Mouse (Mus musculus): ENCODE measurements around the gene Slc30a1. TPM values are rescaled to one million over a fixed set of nuclear protein-coding genes. Genes with fewer than 3 reads are reported as not detected.

Slc30a1 gene
- polyA plus RNA-seq (2015; fragmentation: Nextera tagmentation; extraction: Ambion mirVana): 2.5 and 2.6 TPM in 2 replicates

GRCm38 (mm10) chr1:191906571-191907430 is at the start of gene Slc30a1:
Gene Slc30a1 (plus strand): TSS chr1:191906767.
- no peaks in the 10 kb centered on the region for H3K9me3 ChIP-seq (replicated peaks)
- peak within 1 kb of the TSS; percentile 78 for H3K9ac ChIP-seq
- H3K4me3 ChIP-seq: peak within 1 kb of the TSS; percentile 75
- peaks cover 41% of the 10 kb centered on the region for H3K4me1 ChIP-seq (replicated peaks)
- H3K4me2 ChIP-seq: peak within 1 kb of the TSS; percentile 99
- peak; percentile 99 for ATAC-seq (replicated peaks; ENCODE audit: insufficient number of reproducible peaks, insufficient read depth, low FRiP score, low read depth)
- H3K27me3 ChIP-seq: no peaks in the 10 kb centered on the region
- under 1% methylated on average over 100 of the region's 104 CpGs for WGBS
- H3K36me3 ChIP-seq: peaks cover 11% of the 10 kb centered on the region; the same call in 1 of the 2 replicates
- peak within 1 kb of the TSS; percentile 89 for H3K27ac ChIP-seq

GRCm38 (mm10) chr1:191856886-191857651 is 49.5 kb upstream of the Slc30a1 start:
- no peak overlapping the region for H3K4me2 ChIP-seq
- no peak for ATAC-seq (replicated peaks; ENCODE audit: insufficient number of reproducible peaks, insufficient read depth, low FRiP score, low read depth)
- 81% methylated on average over 5 of the region's 5 CpGs for WGBS

GRCm38 (mm10) chr1:191858136-191858535 is 48.4 kb upstream of the Slc30a1 start:
- Histone ChIP-seq H3K4me2 (no peak overlapping the region), H3K36me3 (no peaks in the 10 kb centered on the region)
- ATAC-seq (replicated peaks; ENCODE audit: insufficient number of reproducible peaks, insufficient read depth, low FRiP score, low read depth): no peak

More at GRCm38 (mm10) chr1:191856886-191857651, 49.5 kb upstream of the Slc30a1 start:
- no peak overlapping the region for H3K9ac ChIP-seq
- H3K4me3 ChIP-seq: no peak overlapping the region
- no peak overlapping the region for H3K27ac ChIP-seq
- no peaks in the 10 kb centered on the region for H3K27me3 ChIP-seq
- H3K36me3 ChIP-seq: no peaks in the 10 kb centered on the region
- H3K9me3 ChIP-seq (replicated peaks): no peaks in the 10 kb centered on the region
- H3K4me1 ChIP-seq (replicated peaks): peaks cover 12% of the 10 kb centered on the region

GRCm38 (mm10) chr1:191859847-191860246 is 46.7 kb upstream of the Slc30a1 start:
- 67% methylated on average over 3 of the region's 3 CpGs for whole genome bisulfite sequencing
- no peaks in the 10 kb centered on the region for H3K9me3 ChIP-seq (replicated peaks)
- no peaks in the 10 kb centered on the region for H3K27me3 ChIP-seq
- H3K4me1 ChIP-seq (replicated peaks): peaks cover 10% of the 10 kb centered on the region
- no peak overlapping the region for H3K9ac ChIP-seq
- no peaks in the 10 kb centered on the region for H3K36me3 ChIP-seq
- no peak overlapping the region for H3K4me2 ChIP-seq
- ATAC-seq (replicated peaks; ENCODE audit: insufficient number of reproducible peaks, insufficient read depth, low FRiP score, low read depth): no peak
- H3K4me3 ChIP-seq: no peak overlapping the region
- H3K27ac ChIP-seq: no peak overlapping the region

More at GRCm38 (mm10) chr1:191858136-191858535, 48.4 kb upstream of the Slc30a1 start:
- Histone ChIP-seq H3K4me1 (replicated peaks) (peaks cover 12% of the 10 kb centered on the region), H3K4me3 (no peak overlapping the region), H3K9ac (no peak overlapping the region), H3K9me3 (replicated peaks) (no peaks in the 10 kb centered on the region), H3K27me3 (no peaks in the 10 kb centered on the region), H3K27ac (no peak overlapping the region)

GRCm38 (mm10) chr1:191861247-191861646 is 45.3 kb upstream of the Slc30a1 start:
- Histone ChIP-seq H3K4me2 (no peak overlapping the region), H3K36me3 (no peaks in the 10 kb centered on the region), H3K27me3 (no peaks in the 10 kb centered on the region), H3K4me3 (no peak overlapping the region), H3K27ac (no peak overlapping the region), H3K4me1 (replicated peaks) (no peaks in the 10 kb centered on the region; the same call in 1 of the 2 replicates), H3K9me3 (replicated peaks) (no peaks in the 10 kb centered on the region), H3K9ac (no peak overlapping the region)
- WGBS: 53% methylated on average over 5 of the region's 5 CpGs
- no peak for ATAC-seq (replicated peaks; ENCODE audit: insufficient number of reproducible peaks, insufficient read depth, low FRiP score, low read depth)

GRCm38 (mm10) chr1:191863833-191864550 is 42.6 kb upstream of the Slc30a1 start:
- Histone ChIP-seq H3K9me3 (replicated peaks) (no peaks in the 10 kb centered on the region), H3K4me1 (replicated peaks) (no peaks in the 10 kb centered on the region; the same call in 1 of the 2 replicates), H3K36me3 (no peaks in the 10 kb centered on the region), H3K9ac (no peak overlapping the region), H3K27ac (no peak overlapping the region), H3K27me3 (no peaks in the 10 kb centered on the region), H3K4me3 (no peak overlapping the region), H3K4me2 (no peak overlapping the region)
- WGBS: 72% methylated on average over 4 of the region's 4 CpGs
- ATAC-seq (replicated peaks; ENCODE audit: insufficient number of reproducible peaks, insufficient read depth, low FRiP score, low read depth): no peak

- H3K36me3 ChIP-seq: no peaks in the 10 kb centered on the region
- ATAC-seq (replicated peaks; ENCODE audit: insufficient number of reproducible peaks, insufficient read depth, low FRiP score, low read depth): no peak
- WGBS: 76% methylated on average over 8 of the region's 8 CpGs
Observed at GRCm38 (mm10) chr1:191864551-191865027, 42.0 kb upstream of the Slc30a1 start.

GRCm38 (mm10) chr1:191872076-191872710 is 34.4 kb upstream of the Slc30a1 start:
- Histone ChIP-seq H3K36me3 (no peaks in the 10 kb centered on the region), H3K4me1 (replicated peaks) (peaks cover 8% of the 10 kb centered on the region; the same call in 1 of the 2 replicates), H3K4me3 (no peak overlapping the region), H3K9me3 (replicated peaks) (no peaks in the 10 kb centered on the region), H3K27ac (no peak overlapping the region), H3K9ac (no peak overlapping the region), H3K27me3 (no peaks in the 10 kb centered on the region), H3K4me2 (no peak overlapping the region)
- WGBS: 67% methylated on average over 6 of the region's 6 CpGs
- no peak for ATAC-seq (replicated peaks; ENCODE audit: insufficient number of reproducible peaks, insufficient read depth, low FRiP score, low read depth)

More at GRCm38 (mm10) chr1:191864551-191865027, 42.0 kb upstream of the Slc30a1 start:
- Histone ChIP-seq H3K4me2 (no peak overlapping the region), H3K4me3 (no peak overlapping the region), H3K27me3 (no peaks in the 10 kb centered on the region), H3K9me3 (replicated peaks) (no peaks in the 10 kb centered on the region), H3K27ac (no peak overlapping the region), H3K4me1 (replicated peaks) (no peaks in the 10 kb centered on the region; the same call in 1 of the 2 replicates), H3K9ac (no peak overlapping the region)

GRCm38 (mm10) chr1:191875006-191875405 is 31.6 kb upstream of the Slc30a1 start:
- Histone ChIP-seq H3K27me3 (no peaks in the 10 kb centered on the region), H3K36me3 (no peaks in the 10 kb centered on the region), H3K27ac (no peak overlapping the region), H3K4me2 (no peak overlapping the region), H3K9me3 (replicated peaks) (no peaks in the 10 kb centered on the region), H3K4me3 (no peak overlapping the region), H3K9ac (no peak overlapping the region), H3K4me1 (replicated peaks) (peaks cover 27% of the 10 kb centered on the region)
- no peak for ATAC-seq (replicated peaks; ENCODE audit: insufficient number of reproducible peaks, insufficient read depth, low FRiP score, low read depth)
- WGBS: 54% methylated on average over 7 of the region's 7 CpGs

GRCm38 (mm10) chr1:191875683-191876305 is 30.8 kb upstream of the Slc30a1 start:
- no peaks in the 10 kb centered on the region for H3K9me3 ChIP-seq (replicated peaks)
- H3K4me1 ChIP-seq (replicated peaks): peaks cover 27% of the 10 kb centered on the region
- 62% methylated on average over 9 of the region's 9 CpGs for WGBS

More at GRCm38 (mm10) chr1:191875683-191876305, 30.8 kb upstream of the Slc30a1 start:
- no peak overlapping the region for H3K4me2 ChIP-seq
- no peaks in the 10 kb centered on the region for H3K36me3 ChIP-seq
- H3K9ac ChIP-seq: no peak overlapping the region
- H3K27me3 ChIP-seq: no peaks in the 10 kb centered on the region
- H3K27ac ChIP-seq: no peak overlapping the region
- no peak for ATAC-seq (replicated peaks; ENCODE audit: insufficient number of reproducible peaks, insufficient read depth, low FRiP score, low read depth)
- no peak overlapping the region for H3K4me3 ChIP-seq

Data from heart, embryonic 15.5 days (tissue).